Mouse (Mus musculus): Measurements from ENCODE around the gene Vwa8. TPM values are rescaled to one million over a fixed set of nuclear protein-coding genes. Genes with fewer than 3 reads are reported as not detected.

The Vwa8 gene
- total RNA-seq, 1 experiment, result 9.8 TPM

DNA sequence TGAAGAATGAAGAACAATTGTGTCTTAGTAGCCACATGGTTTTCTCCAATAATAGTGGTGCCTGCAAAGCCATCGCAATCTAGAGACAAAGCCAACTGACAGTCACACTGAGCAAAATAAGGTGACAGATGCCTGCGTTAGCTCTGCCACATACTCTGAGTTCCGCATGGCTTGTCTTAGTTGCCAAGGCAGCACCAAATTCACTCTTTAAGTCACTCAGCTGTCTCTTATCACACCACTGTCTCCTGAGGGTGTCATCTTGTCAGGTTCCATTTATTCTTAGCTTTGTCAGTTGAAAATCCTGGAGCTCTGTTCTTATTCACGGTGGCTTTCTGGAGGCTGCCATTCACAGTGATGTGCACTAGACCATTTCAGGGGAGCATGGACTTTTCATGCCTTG is 17.7 kb upstream of the Vwa8 start:
- no peak overlapping the region for H3K4me3 ChIP-seq (ENCODE audit: insufficient read depth in 1 of 2, low read depth in 1 of 2, low read length in 2 of 2, poor library complexity in 1 of 2, severe bottlenecking in 1 of 2)
- no peak overlapping the region for H3K9ac ChIP-seq (ENCODE audit: insufficient read depth, low read depth, low read length, poor library complexity, severe bottlenecking)
- 0 out of 4 replicates have a peak, but pooled peaks cover 0 to 3% of the 10 kb centered on the region in 2 experiments for H3K4me1 ChIP-seq (ENCODE audit: control insufficient read depth in 2 of 2, insufficient read depth in 2 of 2, low read length in 2 of 2, poor library complexity in 1 of 2)
- H3K9me3 ChIP-seq (ENCODE audit: control insufficient read depth, insufficient read depth, low read depth, low read length), result no peaks in the 10 kb centered on the region
- H3K27ac ChIP-seq (ENCODE audit: insufficient read depth, low read depth, low read length, poor library complexity, severe bottlenecking), result no peak overlapping the region
- in situ Hi-C loops (cut with MboI; ENCODE audit: low sequenced_read_pairs in 2 of 2, unreplicated experiment in 2 of 2), result loop anchor here in 1 of 2 experiments (25.0 kb wide), 1 partner anchor 169 kb away; no protein-coding TSS in a partner anchor
- H3K36me3 ChIP-seq (ENCODE audit: control insufficient read depth, insufficient read depth, low read length, poor library complexity, severe bottlenecking), result no peaks in the 10 kb centered on the region
- TF ChIP-seq ZNF384 (IDR thresholded peaks at IDR 0.05; ENCODE audit: low read depth, low read length) (no peak), ZC3H11A (IDR thresholded peaks at IDR 0.05; ENCODE audit: borderline replicate concordance, low read depth, low read length) (no peak), MAFK (IDR thresholded peaks at IDR 0.05; ENCODE audit: insufficient read depth, low read depth, low read length) (no peak), HCFC1 (IDR thresholded peaks at IDR 0.05; ENCODE audit: borderline replicate concordance, insufficient read depth, low read length) (no peak), CHD2 (IDR thresholded peaks at IDR 0.05; ENCODE audit: low read depth, low read length) (no peak)
- DNase-seq (ENCODE audit: low read depth, low spot score), result no peak

DNA sequence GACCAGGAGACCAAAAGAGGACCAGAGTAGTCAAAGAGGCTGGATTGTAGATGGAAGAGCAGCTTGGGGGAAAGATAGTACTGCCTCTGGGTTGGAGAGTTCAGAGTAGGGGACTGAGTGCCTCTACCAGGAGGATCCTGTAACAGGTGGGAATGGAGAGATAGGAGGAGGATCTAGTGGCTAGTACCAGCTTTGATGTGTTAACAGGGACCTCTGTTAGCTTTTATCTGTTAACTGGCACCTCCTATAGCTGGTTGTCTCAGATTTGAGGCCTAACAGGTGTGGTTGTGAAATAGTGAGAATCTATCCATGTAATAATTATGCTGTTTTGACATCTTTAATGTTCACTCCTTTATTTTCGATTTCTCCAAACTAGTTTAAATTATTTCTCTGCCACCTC is 904 bp upstream of the Vwa8 start:
- in situ Hi-C loops (cut with MboI; ENCODE audit: low sequenced_read_pairs in 2 of 2, unreplicated experiment in 2 of 2), result loop anchor here in 1 of 2 experiments (25.0 kb wide), 1 partner anchor 186 kb away; no protein-coding TSS in a partner anchor
- TF ChIP-seq ZNF384 (IDR thresholded peaks at IDR 0.05; ENCODE audit: low read depth, low read length) (no peak), ZC3H11A (IDR thresholded peaks at IDR 0.05; ENCODE audit: borderline replicate concordance, low read depth, low read length) (no peak), MAFK (IDR thresholded peaks at IDR 0.05; ENCODE audit: insufficient read depth, low read depth, low read length) (no peak), CHD2 (IDR thresholded peaks at IDR 0.05; ENCODE audit: low read depth, low read length) (no peak), HCFC1 (IDR thresholded peaks at IDR 0.05; ENCODE audit: borderline replicate concordance, insufficient read depth, low read length) (no peak)
- peaks cover 2 to 12% of the 10 kb centered on the region in 2 experiments; a peak in 3 of 4 replicates for H3K4me1 ChIP-seq (ENCODE audit: control insufficient read depth in 2 of 2, insufficient read depth in 2 of 2, low read length in 2 of 2, poor library complexity in 1 of 2)

DNA sequence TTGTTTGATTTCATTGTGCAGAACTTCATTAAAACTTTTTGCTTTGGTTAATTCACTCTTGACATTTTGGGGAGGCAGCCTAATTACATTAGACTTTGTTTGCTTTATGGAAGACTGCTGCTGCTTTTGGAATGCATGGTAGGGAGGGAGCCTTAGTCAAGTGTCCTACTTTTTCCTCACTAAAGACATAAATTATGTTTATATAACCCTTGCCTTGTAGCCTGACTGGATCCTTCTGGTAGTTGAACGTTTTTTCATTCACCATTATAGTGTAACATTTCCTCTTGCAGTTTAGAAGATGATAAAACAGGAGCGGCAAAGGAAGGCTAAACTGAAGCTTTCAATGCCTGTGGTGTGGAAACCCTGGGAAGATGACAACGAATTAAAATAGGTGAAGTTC is 375 bp upstream of the Vwa8 start:
- TF ChIP-seq ZC3H11A (IDR thresholded peaks at IDR 0.05; ENCODE audit: borderline replicate concordance, low read depth, low read length) (no peak), MAFK (IDR thresholded peaks at IDR 0.05; ENCODE audit: insufficient read depth, low read depth, low read length) (no peak), CHD2 (IDR thresholded peaks at IDR 0.05; ENCODE audit: low read depth, low read length) (no peak), ZNF384 (IDR thresholded peaks at IDR 0.05; ENCODE audit: low read depth, low read length) (no peak), HCFC1 (IDR thresholded peaks at IDR 0.05; ENCODE audit: borderline replicate concordance, insufficient read depth, low read length) (no peak)
- Histone ChIP-seq H3K9me3 (ENCODE audit: control insufficient read depth, insufficient read depth, low read depth, low read length) (no peaks in the 10 kb centered on the region), H3K9ac (ENCODE audit: insufficient read depth, low read depth, low read length, poor library complexity, severe bottlenecking) (peak overlapping the region; percentile 90; the same call in 1 of the 2 replicates), H3K36me3 (ENCODE audit: control insufficient read depth, insufficient read depth, low read length, poor library complexity, severe bottlenecking) (no peaks in the 10 kb centered on the region), H3K4me1 (ENCODE audit: control insufficient read depth in 2 of 2, insufficient read depth in 2 of 2, low read length in 2 of 2, poor library complexity in 1 of 2) (peaks cover 2 to 12% of the 10 kb centered on the region in 2 experiments; a peak in 3 of 4 replicates), H3K4me3 (ENCODE audit: insufficient read depth in 1 of 2, low read depth in 1 of 2, low read length in 2 of 2, poor library complexity in 1 of 2, severe bottlenecking in 1 of 2) (peak overlapping the region; percentile 90 to 96), H3K27ac (ENCODE audit: insufficient read depth, low read depth, low read length, poor library complexity, severe bottlenecking) (no peak overlapping the region)
- in situ Hi-C loops (cut with MboI; ENCODE audit: low sequenced_read_pairs in 2 of 2, unreplicated experiment in 2 of 2), result loop anchor here in 1 of 2 experiments (25.0 kb wide), 1 partner anchor 186 kb away; no protein-coding TSS in a partner anchor
- DNase-seq (ENCODE audit: low read depth, low spot score), result no peak

More for the DNA sequence above, 904 bp upstream of the Vwa8 start:
- Histone ChIP-seq H3K36me3 (ENCODE audit: control insufficient read depth, insufficient read depth, low read length, poor library complexity, severe bottlenecking) (no peaks in the 10 kb centered on the region), H3K9me3 (ENCODE audit: control insufficient read depth, insufficient read depth, low read depth, low read length) (no peaks in the 10 kb centered on the region), H3K4me3 (ENCODE audit: insufficient read depth in 1 of 2, low read depth in 1 of 2, low read length in 2 of 2, poor library complexity in 1 of 2, severe bottlenecking in 1 of 2) (no peak overlapping the region), H3K27ac (ENCODE audit: insufficient read depth, low read depth, low read length, poor library complexity, severe bottlenecking) (no peak overlapping the region), H3K9ac (ENCODE audit: insufficient read depth, low read depth, low read length, poor library complexity, severe bottlenecking) (no peak overlapping the region)
- no peak for DNase-seq (ENCODE audit: low read depth, low spot score)

DNA sequence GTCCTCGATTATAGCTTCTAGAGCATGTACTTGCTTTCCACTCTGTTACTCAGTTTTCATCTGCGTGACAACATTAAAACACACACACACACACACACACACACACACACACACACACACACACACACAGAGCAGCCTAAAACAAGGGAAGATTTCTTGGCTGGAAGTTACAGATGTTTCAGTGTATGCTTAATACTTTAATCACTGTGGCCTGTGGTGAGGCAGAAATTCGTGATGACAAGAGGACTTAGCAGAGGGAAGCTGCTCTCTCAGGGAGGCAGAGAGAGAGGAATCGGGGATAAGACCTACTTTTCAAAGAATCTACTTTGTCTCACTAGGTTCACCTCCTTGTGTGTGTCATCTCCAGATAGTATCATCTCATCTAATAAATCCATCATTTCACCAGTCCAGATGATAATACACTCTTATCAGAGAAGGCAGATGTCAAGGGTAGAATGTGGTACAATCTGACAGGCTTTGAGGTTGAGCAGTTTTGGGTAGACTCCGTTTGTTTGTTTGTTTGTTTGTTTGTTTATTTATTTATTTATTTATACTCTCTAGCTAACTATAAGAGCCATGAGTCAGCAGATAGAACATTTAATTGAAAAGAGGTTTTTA is 1.2 kb downstream of the Vwa8 start:
- no peak for TF ChIP-seq HCFC1 (IDR thresholded peaks at IDR 0.05; ENCODE audit: borderline replicate concordance, insufficient read depth, low read length)
- no peak for TF ChIP-seq CHD2 (IDR thresholded peaks at IDR 0.05; ENCODE audit: low read depth, low read length)
- no peak for TF ChIP-seq ZC3H11A (IDR thresholded peaks at IDR 0.05; ENCODE audit: borderline replicate concordance, low read depth, low read length)
- TF ChIP-seq MAFK (IDR thresholded peaks at IDR 0.05; ENCODE audit: insufficient read depth, low read depth, low read length), result no peak
- TF ChIP-seq ZNF384 (IDR thresholded peaks at IDR 0.05; ENCODE audit: low read depth, low read length), result no peak
- Histone ChIP-seq H3K9me3 (ENCODE audit: control insufficient read depth, insufficient read depth, low read depth, low read length) (no peaks in the 10 kb centered on the region), H3K4me3 (ENCODE audit: insufficient read depth in 1 of 2, low read depth in 1 of 2, low read length in 2 of 2, poor library complexity in 1 of 2, severe bottlenecking in 1 of 2) (peak overlapping the region in 1 of 2 experiments; percentile 96; a peak in 2 of 4 replicates), H3K27ac (ENCODE audit: insufficient read depth, low read depth, low read length, poor library complexity, severe bottlenecking) (no peak overlapping the region), H3K9ac (ENCODE audit: insufficient read depth, low read depth, low read length, poor library complexity, severe bottlenecking) (no peak overlapping the region), H3K4me1 (ENCODE audit: control insufficient read depth in 2 of 2, insufficient read depth in 2 of 2, low read length in 2 of 2, poor library complexity in 1 of 2) (peaks cover 2 to 12% of the 10 kb centered on the region in 2 experiments; a peak in 3 of 4 replicates), H3K36me3 (ENCODE audit: control insufficient read depth, insufficient read depth, low read length, poor library complexity, severe bottlenecking) (no peaks in the 10 kb centered on the region)
- DNase-seq (ENCODE audit: low read depth, low spot score), result no peak
- in situ Hi-C loops (cut with MboI; ENCODE audit: low sequenced_read_pairs in 2 of 2, unreplicated experiment in 2 of 2), result loop anchor here in 1 of 2 experiments (25.0 kb wide), 1 partner anchor 188 kb away; no protein-coding TSS in a partner anchor

Measured in ES-E14 (cell line).